Mouse (Mus musculus) frontal cortex, postnatal 14 days (tissue): ENCODE data around the gene Gm21677.
A peak's percentile ranks its signal among the peaks of the same experiment; 100 is the strongest.
"Not testable (repeated sequence)": the region's sequence is repeated elsewhere in the genome, so short reads cannot be mapped to it uniquely, and the experiment has no call there.

Experiments used
- DNase-seq, 2 experiments: peaks; one replicate each; pipeline ENCODE4 v3.0.0; 2022; ENCODE audit warnings: low spot score in 2 of 2

Gene Gm21677

GRCm38 (mm10) chrY:3306349-3306748, at the start of gene Gm21677:
Gm21677 (minus strand) TSS chrY:3306449.
- DNase-seq = not testable (repeated sequence)

GRCm38 (mm10) chrY:3345229-3345628, 39.0 kb upstream of the Gm21677 start, which contains the start of gene Gm21693:
Gm21693 (minus strand) TSS chrY:3345329.
- not testable (repeated sequence) for DNase-seq

GRCm38 (mm10) chrY:3340661-3341060, 34.4 kb upstream of the Gm21677 start:
- peak; percentile 10 to 20 for DNase-seq
